Mouse (Mus musculus): ENCODE results near the gene Bard1. TPM values are rescaled to one million over a fixed set of nuclear protein-coding genes. Genes with fewer than 3 reads are reported as not detected.

The Bard1 gene
- total and polyA plus RNA-seq, 3 experiments = 8.1 to 10.9 TPM; not detected in 1

GRCm38 (mm10) chr1:71099945-71100515, 2.9 kb downstream of the Bard1 start:
- no peaks in the 10 kb centered on the region for H3K27me3 ChIP-seq (ENCODE audit: control insufficient read depth in 1 of 2, insufficient read depth in 2 of 2, low read length in 2 of 2)
- peaks cover 14 to 28% of the 10 kb centered on the region in 2 experiments for H3K4me1 ChIP-seq (ENCODE audit: control insufficient read depth in 1 of 2, insufficient read depth in 2 of 2, low read length in 2 of 2)
- peak overlapping the region in 1 of 2 experiments; percentile 75; a peak in 3 of 4 replicates for H3K4me3 ChIP-seq (ENCODE audit: control insufficient read depth in 1 of 2, insufficient read depth in 1 of 2, low read depth in 2 of 2, low read length in 2 of 2)
- no peaks in the 10 kb centered on the region for H3K9me3 ChIP-seq (replicated peaks; ENCODE audit: insufficient read depth, low read length)
- H3K79me2 ChIP-seq (ENCODE audit: control insufficient read depth, insufficient read depth, low read length, poor library complexity) = peaks cover 50% of the 10 kb centered on the region
- H3K27ac ChIP-seq (ENCODE audit: control insufficient read depth, low read depth, low read length) = peak overlapping the region; percentile 51
- H3K9ac ChIP-seq (ENCODE audit: control insufficient read depth, low read depth, low read length, poor library complexity, severe bottlenecking) = peak overlapping the region; percentile 96
- DNase-seq (ENCODE audit: low read depth, low spot score) = peak; percentile 42
- H3K36me3 ChIP-seq (ENCODE audit: control insufficient read depth in 1 of 2, insufficient read depth in 2 of 2, low read length in 2 of 2) = peaks cover 0 to 47% of the 10 kb centered on the region in 2 experiments; a peak in 3 of 4 replicates
- TF ChIP-seq SIN3A (IDR thresholded peaks at IDR 0.05; ENCODE audit: low read length) = no peak
- TF ChIP-seq TAL1 (IDR thresholded peaks at IDR 0.05; ENCODE audit: low read length) = no peak
- 0 out of 2 replicates have a peak, but pooled peaks have one; percentile 23 for TF ChIP-seq MXI1 (IDR thresholded peaks at IDR 0.05; ENCODE audit: low read depth, low read length)

- TF ChIP-seq NRF1 (IDR thresholded peaks at IDR 0.05; ENCODE audit: insufficient read depth, low read depth, low read length, poor library complexity, severe bottlenecking) (no peak), ZNF384 (IDR thresholded peaks at IDR 0.05; ENCODE audit: low read depth, low read length) (no peak), KAT2A (conservative IDR thresholded peaks at IDR 0.05; ENCODE audit: low read depth, low read length) (no peak), EP300 (IDR thresholded peaks at IDR 0.05; ENCODE audit: low read depth in 1 of 2, low read length in 2 of 2) (no peak), TCF12 (IDR thresholded peaks at IDR 0.05; ENCODE audit: low read depth, low read length) (no peak), MAFK (IDR thresholded peaks at IDR 0.05; ENCODE audit: borderline replicate concordance, low read depth, low read length) (no peak), USF1 (IDR thresholded peaks at IDR 0.05; ENCODE audit: low read depth, low read length) (no peak), USF2 (IDR thresholded peaks at IDR 0.05; ENCODE audit: borderline replicate concordance in 1 of 2, insufficient read depth in 1 of 2, low read depth in 1 of 2, low read length in 2 of 2) (no peak), GABPA (IDR thresholded peaks at IDR 0.05; ENCODE audit: low read depth, low read length) (no peak), E2F4 (IDR thresholded peaks at IDR 0.05; ENCODE audit: borderline replicate concordance, low read depth, low read length) (no peak), CHD1 (IDR thresholded peaks at IDR 0.05; ENCODE audit: low read depth, low read length) (no peak), NELFE (IDR thresholded peaks at IDR 0.05; ENCODE audit: low read depth, low read length) (no peak), JUND (IDR thresholded peaks at IDR 0.05; ENCODE audit: low read depth, low read length) (no peak), POLR2AphosphoS2 (IDR thresholded peaks at IDR 0.05; ENCODE audit: low read length) (no peak), ZMIZ1 (IDR thresholded peaks at IDR 0.05; ENCODE audit: low read depth, low read length) (no peak), SIN3A (IDR thresholded peaks at IDR 0.05; ENCODE audit: low read length) (no peak)
- H3K36me3 ChIP-seq (ENCODE audit: control insufficient read depth in 1 of 2, insufficient read depth in 2 of 2, low read length in 2 of 2) = peaks cover 0 to 64% of the 10 kb centered on the region in 2 experiments; a peak in 3 of 4 replicates
- peaks cover 17 to 25% of the 10 kb centered on the region in 2 experiments for H3K4me1 ChIP-seq (ENCODE audit: control insufficient read depth in 1 of 2, insufficient read depth in 2 of 2, low read length in 2 of 2)
- peaks cover 62% of the 10 kb centered on the region for H3K79me2 ChIP-seq (ENCODE audit: control insufficient read depth, insufficient read depth, low read length, poor library complexity)
- H3K27me3 ChIP-seq (ENCODE audit: control insufficient read depth in 1 of 2, insufficient read depth in 2 of 2, low read length in 2 of 2) = no peaks in the 10 kb centered on the region
- H3K27ac ChIP-seq (ENCODE audit: control insufficient read depth, low read depth, low read length) = peak overlapping the region; percentile 24
- H3K9me3 ChIP-seq (replicated peaks; ENCODE audit: insufficient read depth, low read length) = no peaks in the 10 kb centered on the region
- H3K9ac ChIP-seq (ENCODE audit: control insufficient read depth, low read depth, low read length, poor library complexity, severe bottlenecking) = peak overlapping the region; percentile 14; the same call in 1 of the 2 replicates
- H3K4me3 ChIP-seq (ENCODE audit: control insufficient read depth in 1 of 2, insufficient read depth in 1 of 2, low read depth in 2 of 2, low read length in 2 of 2) = no peak overlapping the region
- peak; percentile 74 for DNase-seq (ENCODE audit: low read depth, low spot score)
Observed at GRCm38 (mm10) chr1:71096031-71096430, 6.9 kb downstream of the Bard1 start.

Measured in MEL (cell line).